Mouse (Mus musculus) CH12F3 (cell line): ENCODE measurements around the gene Tnni1.

Experiments
- in situ Hi-C: fragments of 300-500 bp; cut with MboI; formaldehyde crosslinking; loops from 2 replicates; pipeline ENCODE4 v1.14.3; 2020; ENCODE audit warnings: low sequenced_read_pairs

The Tnni1 gene

DNA sequence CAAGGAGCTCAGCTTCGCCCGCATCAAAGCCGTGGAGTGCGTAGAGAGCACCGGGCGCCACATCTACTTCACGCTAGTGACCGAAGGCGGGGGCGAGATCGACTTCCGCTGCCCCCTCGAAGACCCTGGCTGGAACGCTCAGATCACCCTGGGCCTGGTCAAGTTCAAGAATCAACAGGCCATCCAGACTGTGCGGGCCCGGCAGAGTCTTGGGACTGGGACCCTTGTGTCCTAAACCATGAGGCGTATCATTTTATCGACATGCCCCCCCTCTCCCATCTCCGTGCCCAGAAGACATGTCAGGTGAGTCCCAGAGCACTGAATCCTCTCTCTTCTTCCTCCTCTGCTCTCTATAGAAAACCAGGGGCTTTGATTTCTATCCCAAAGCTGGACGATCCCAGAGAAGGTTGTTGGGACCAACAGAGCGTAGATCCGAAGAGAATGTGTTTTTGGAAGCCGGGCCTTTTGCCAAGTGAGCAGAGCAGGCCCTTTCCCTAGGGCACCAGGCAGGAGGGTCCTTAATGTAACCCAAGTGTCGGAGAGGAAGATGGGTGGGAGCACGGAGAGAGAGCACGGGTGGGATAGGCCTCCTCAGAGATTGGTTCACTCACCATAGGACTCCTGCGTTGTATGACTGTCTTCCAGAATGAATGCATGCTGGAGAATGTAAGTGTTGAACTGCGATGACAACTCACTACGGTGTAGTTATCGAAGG, 12.5 kb upstream of the Tnni1 start:
- in situ Hi-C loops: no loop called here

DNA sequence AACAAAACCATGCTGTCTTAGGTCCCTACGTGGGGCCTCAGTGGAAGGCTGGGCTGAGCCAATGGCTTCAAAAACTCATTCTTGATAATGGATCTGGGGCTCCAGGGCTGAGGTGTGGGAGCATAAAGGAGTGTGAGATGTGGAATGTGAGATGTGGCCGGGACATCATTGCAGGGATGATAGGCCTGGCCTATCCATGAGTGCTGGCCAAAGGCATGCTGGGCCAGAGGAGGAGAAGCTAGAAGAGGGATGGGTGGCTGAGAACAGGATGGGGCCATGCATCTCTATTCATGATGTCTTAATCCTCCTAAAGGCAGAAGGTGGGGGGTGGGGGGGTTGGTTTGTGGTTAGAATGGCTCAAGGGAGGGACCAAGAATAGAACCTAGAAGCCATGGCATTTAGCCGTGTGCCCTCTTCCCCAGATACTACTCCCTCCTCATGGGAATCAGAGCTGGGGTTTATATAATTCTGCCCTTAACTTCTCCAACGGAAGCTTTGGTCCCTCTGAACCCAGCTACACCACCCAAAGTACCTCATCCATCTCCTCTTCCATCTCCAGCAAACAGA, 11.8 kb upstream of the Tnni1 start:
- in situ Hi-C loops: no loop called here

DNA sequence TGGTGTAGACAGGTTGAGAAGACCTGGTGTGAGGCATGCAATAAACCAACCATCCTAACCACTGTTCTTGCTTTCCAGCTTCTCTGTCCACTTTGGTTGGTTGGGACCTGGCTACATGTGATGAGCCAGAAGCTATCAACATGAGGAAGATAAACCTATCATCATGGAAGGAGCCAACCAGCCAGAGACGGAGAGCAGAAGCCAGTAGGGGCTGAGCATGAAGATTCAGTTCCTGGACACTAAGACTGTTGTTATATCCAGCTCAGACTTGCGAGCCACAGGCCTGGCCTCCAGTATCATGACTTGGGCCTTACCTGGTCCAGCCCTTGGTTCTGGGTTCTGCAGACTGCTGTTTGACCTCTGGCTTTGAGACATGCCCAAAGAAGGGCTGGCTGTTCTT, 10.8 kb upstream of the Tnni1 start:
- in situ Hi-C loops: no loop called here

DNA sequence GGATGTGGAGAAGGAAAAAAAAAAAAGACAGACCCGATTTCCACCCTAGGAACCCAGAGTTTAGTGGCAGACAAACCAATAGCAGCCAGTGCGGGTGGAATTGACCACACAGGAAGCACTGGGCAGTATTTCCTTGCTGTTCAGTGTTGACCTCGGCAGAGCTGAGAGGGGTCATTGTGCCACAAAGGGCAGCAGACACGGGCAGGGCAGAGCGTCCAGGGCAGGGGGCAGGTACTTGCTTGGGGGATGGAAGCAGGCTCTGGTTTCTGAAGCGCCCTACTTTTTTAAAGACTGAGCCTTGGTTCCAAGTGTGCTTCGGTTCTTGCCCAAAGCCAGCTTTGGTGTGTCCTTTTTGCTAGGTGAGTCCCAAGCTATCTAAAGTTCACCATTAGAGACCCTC, 9.0 kb upstream of the Tnni1 start:
- in situ Hi-C loops: no loop called here

DNA sequence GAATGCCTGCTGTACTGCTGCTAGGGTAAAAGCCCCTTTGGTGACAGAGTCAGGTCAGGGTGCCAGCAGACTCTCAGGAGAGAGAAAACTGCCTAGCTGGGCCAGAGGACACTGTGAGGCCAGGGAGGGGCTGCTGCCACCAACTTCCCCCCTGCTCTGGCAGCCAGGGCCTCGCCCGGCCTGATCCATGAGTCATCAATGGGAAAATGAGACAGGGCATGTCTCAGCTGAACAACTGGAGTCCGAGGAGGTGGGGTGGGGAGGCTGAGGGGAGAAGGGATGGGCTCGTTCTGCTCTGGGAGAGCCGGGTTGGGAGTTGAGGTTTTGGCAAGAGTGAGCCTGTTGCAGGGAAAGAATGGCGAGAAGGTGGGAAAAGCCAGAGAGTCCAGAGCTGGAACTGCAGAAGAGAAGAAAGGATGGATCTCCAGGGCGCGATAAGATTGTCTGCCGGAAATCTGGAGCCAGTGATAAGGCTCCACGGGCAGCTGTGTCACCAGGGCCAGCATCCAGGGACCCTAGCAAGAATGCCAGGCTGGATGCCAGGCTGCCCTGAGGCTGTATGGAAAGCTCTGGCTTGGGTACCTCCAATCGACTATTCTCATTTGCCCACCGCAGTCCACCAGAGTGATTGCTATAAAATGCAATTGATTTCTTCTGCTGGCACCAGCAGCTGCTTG, 8.2 kb upstream of the Tnni1 start:
- in situ Hi-C loops: no loop called here

DNA sequence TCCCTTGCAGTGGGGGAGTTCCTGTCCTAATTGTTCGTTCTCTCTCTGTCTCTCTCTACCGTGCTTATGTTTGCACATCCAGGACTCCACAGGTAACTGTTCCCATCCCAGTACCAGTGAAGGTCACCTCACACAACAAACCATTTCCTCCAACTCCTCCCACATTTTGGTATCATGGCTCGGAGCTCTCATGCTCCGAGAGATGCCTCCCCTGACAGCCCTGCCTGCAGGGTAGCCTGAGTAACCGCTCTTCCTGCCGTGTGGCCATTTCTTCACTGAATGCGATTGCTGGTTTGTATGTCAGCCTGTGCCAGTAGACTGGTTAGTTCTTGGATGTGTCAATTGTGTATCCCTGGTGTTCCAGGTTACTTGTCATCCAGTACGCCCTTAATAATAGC, 7.7 kb upstream of the Tnni1 start:
- in situ Hi-C loops: no loop called here

DNA sequence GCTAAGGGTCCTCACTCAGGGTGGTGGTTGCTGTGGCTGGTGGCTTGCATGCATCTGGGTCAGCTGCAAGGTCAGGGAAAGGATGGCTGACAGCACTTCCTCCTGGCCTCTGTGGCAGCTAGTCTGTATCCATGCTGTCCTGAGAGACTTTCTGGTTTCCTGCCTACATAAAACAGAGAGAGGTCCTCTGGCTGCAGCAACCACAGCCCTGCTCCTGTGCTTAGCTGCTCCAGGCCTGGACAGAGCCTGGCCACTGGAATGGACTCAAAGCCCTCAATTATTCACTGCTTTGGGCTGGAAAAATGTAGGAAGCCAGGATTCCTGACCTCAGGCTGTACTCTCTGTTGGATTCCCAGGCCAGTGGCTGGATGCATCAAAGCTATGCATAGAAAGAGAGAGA, 2.6 kb upstream of the Tnni1 start:
- in situ Hi-C loops: no loop called here

DNA sequence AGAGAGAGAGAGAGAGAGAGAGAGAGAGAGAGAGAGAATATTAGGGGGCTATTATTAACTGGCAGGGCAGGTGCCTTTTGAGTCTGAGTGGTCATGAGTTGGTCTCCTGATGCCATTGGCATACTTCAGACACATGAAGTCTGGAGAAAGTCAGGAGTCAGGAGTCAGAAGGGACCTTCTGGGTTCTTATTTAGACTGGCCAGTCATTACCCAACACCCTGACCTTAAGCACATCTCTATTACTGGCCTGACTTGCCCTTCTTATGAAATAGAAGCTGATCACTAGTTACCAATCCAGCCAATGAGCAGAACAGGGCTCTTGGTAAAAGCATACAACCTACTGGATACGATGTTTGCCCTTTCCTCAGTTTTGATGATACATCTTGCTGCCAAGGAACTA, 2.2 kb upstream of the Tnni1 start:
- in situ Hi-C loops: no loop called here

DNA sequence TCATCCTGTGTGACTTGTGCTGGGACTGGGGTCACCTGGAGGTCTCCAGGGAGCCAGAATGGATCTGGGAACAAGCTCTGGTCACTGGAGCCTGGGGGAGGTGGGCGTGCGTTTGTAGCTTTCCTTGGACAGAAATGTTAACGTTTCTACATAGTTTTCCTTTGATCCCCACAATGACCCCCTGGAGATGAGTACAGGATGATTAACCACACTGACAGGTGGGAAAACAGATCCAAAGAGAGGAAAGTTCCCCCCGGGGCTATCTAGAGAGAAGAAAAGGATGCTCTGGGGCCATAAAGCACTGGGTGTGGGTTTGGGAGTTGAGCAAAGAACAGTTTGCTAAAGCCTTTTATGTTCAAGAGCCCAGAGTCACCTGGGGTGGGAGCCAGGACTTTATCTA, 1.4 kb downstream of the Tnni1 start:
- in situ Hi-C loops: no loop called here

DNA sequence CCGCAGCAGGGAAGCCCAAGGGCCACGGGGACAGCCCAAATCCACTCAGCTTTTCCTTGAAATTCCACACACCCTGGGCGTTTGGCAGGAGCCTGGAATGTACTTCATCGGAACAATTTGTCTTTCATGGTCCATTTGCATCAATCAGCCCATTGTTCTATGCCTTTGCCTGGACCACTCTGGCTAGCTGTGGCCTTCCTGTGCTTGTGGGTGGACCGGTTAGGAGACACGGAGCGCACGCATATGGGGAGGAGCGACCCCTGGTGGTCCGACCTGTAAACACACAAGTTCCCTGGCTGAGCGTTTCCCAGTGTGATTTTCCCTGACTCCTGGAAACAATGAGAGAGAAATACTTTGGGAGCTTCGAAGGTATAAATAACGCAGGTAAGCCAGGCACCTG, 2.0 kb downstream of the Tnni1 start:
- in situ Hi-C loops: no loop called here

DNA sequence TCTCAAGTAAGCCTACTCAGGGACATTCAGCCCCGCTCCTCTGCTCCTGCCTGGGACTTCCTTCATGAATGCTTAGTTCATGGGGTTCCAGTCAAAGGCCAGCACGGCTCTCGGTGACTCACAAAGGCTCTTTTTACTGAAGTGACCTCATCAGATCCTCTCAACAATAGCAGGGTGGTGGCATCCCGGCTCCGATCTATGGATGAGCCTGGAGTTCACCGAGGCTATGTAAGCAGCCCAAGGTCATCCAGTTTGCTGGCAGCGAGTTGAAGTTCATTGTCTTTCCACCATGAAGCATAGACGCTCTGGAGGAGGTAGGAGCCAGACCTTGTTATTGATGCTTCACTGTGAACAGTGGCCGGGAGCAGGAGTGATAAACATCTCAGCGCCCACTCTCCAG, 3.6 kb downstream of the Tnni1 start:
- in situ Hi-C loops: no loop called here

DNA sequence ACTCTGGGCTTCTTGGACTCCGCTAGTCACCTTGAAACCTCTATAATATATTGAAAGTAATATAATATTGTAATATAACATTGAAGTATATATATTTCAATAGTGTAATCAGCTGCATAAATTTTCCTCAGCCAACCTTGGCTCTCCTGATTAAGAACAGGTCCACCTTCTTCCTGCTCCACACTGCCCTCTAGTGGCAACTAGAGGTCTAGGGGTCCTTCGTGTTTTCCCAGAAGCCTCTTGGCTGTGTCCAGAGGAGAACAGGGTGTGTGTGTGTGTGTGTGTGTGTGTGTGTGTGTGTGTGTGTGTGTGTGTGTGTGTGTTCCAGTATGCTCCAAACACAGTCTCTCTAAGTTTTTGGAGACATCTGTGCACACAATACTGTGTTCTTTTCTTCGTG, 8.6 kb downstream of the Tnni1 start:
- in situ Hi-C loops: no loop called here

DNA sequence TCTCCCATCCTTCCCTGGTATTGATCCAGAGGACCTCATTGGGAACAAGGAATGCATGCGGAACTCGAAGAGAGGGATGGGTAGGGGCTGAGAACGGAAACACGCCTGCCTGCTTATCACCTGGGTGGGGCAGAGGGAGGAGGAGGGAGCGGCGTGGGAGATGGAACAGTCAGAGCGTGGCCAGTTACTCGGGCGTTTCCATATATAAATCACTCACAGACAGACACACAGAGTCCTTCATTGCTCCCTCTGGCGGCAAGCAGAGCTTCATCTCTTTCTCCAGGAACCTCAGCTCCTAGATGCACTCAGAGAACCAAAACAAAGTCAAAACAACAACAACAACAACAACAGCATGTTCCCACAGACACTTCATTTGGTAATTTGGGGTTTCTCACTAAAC, 9.5 kb downstream of the Tnni1 start:
- in situ Hi-C loops: no loop called here

DNA sequence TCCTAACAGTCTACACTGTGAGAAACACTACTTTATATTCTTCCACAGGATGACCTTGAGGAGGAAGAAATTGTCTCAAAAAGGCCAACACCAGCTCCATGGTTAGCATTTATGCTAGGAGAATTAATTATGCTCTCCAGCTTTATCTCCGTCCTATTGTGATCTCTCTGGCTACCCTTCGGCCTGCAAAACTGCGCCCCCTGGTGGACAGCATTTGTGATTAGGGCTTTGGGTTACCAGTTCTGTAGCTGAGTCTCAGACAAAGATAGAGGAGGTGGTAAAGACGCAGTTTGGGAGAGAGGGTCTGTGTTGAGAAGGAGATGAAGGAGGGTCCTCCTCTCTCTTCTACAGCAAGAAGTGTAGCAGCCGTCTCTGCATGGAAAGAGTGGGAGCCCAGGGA, 10.6 kb downstream of the Tnni1 start:
- in situ Hi-C loops: no loop called here

DNA sequence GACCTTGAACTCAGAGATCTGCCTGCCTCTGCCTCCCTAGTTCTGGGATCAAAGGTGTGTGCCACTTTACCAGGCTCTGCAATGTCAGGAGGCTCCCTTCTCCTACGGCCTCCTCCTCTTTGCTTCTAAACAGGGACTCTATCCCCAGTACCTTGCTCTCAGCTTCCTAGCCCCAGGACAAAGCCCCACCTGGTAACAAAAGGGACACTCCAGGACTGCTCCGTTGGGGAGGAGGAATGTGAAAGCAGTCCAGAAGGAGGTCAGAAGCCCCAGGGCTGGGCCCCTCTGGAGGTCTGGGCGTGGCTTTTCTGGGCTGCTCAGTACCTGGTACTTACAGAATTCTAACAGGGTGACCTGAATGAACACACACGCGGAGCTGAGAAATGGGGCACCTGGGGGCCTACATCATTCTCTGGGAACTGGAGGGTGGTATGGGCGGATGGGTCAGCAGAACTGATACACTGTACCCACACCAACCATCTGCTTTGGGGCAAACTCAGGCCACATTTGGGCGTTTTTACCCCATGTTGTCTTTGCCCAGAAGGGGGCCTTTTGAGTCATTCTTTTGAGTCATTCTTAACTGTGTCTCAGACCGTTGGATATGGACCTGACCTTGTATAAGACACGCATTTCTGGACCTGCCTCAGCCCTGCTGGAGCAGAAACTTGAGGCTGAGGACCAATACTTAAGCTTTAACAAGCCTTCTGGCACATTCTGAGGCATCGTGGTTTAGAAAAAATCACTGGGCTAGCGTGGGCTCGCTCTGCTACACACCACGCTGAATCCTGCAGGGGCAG, 13.1 kb downstream of the Tnni1 start:
- in situ Hi-C loops: no loop called here

DNA sequence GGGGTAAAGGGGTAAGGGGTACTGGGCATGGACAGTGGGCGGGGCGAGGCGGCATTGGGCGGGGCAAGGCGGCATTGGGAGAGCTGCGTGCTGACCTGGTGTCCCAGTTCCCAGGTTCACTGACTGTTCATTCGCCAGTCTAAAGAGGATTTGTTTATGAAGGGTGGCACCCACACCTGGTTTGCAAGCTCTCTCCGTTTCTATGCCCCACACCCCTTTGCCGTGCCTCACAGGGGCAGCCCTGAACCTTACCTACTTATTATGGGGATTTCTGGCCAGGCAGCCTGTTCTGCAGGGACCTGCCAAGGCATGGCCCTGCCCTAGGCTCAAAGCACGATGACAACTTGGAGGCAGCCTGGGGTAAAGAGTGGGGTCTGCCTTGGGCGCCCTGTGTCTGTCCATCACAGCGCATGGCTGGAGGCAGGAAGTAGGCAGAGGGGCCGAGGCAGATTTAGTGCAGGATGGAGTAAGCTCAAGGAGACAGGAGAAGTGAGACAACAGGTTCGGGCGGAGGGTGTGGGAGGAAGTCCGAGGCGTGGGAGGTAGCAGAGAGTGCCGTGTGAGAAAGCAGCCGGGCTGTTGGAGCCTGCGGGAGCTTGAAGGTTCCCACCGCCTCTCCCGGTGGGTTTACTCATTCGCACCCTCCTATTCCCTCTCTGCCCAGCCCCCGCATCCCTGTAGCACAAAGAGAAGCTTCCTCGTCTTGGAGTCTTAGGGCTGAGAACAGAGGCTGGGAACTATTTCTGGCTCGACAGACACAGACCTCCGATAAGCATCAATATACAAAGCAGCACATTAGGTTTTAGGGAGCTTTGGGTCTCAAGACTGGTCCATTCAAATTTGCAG, 14.4 kb downstream of the Tnni1 start:
- in situ Hi-C loops: no loop called here

DNA sequence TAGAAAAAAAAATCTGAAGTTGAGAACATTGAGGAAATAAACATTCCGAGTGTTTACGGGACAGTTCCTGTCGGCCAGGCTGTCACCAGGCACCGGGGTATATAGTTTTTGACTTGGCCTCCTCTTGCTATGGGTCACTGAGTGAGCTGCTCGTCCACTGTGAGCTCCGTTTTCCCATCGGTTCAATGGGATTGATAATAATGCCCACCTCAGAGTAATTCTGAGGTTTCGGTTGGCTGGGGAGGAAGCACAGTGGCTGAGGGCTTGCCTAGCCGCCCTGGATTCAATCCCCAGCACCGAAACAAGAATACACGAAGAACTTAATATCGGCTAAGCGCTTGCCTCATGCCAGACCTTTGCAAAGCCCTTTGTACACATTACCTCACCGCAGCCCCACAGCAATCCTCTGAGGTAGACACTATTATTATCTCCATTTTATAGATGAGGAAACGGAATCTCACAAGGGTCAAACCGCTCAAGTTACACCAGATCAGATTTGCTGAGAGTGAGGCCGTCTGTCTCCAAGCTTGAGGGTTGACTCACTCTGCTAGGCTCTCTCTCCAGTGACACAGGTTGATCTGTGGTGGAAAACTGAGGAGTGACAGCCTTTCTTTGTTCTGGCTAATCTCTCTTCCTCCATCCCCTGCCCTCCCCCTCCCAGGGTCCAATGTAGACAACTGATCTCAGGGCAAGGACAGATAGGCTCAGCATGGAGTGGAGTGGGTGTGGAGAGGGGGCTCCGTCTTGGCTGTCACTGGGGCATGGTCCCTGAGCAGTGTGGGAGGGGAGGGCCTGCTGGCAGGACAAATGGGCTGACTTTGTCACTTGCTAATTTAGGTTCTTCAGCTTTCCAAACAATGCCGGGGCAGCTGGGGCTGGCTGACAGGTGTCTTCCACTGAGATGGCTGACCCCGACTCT, 15.2 kb downstream of the Tnni1 start:
- in situ Hi-C loops: no loop called here

DNA sequence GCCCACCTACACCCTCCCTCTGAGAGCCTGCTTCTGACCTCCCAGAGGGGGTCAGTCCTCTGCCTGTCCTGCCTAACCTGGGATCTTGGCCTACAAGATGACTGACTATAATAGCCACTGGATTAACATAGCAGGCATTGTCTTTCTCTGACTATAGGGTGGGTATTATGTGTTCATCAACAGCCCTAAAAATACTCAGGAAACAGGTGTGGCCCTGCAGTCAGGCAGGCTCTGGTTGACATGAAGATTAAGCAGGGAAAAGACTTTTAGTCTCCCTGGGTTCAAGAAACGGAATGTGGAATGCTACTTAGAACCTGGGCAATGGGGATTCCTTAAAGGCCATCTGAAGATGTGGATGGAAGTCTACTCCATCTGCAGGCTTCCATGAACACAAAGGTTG, 19.3 kb downstream of the Tnni1 start:
- in situ Hi-C loops: no loop called here

DNA sequence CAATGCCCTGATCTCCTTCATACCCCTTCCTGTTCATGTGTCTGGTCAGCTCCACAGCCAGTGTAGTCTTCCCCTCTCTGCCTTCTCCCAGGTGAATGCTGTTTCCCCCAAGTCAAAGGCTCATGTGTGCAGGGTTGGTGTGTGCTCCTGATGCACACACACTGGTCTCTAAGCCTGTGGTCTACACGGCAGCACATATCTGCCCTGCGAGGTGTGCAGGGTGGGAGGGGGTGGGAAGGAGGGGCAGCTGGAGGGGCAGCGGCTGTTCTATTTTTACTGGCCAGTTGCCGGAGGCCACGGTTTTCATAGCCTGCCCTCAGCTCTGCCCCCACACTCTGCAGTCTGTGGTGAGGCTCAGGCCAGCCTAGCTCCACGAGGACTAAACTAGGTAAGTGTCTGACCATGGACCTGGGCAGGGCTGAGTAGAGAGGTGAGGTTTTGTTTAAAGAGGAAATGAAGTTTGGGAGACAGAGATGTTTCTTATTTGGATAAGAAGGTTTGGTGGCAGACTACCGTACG, 19.9 kb downstream of the Tnni1 start:
- in situ Hi-C loops: no loop called here
